Mouse (Mus musculus) embryonic fibroblast, embryonic 13.5 days (primary cell): ENCODE data around the gene Brpf3. TPM values are rescaled to one million over a fixed set of nuclear protein-coding genes. Genes with fewer than 3 reads are reported as not detected.

Experiments used
- H3K27ac ChIP-seq: 2 replicates; pipeline ENCODE4 v1.5.1; 2012; ENCODE audit warnings: low read length, control low read depth, inconsistent platforms; ENCODE audit not compliant: insufficient read depth
- H3K4me1 ChIP-seq: 2 replicates; pipeline ENCODE4 v1.6.1; 2011; ENCODE audit warnings: low read length; ENCODE audit not compliant: control insufficient read depth, insufficient read depth
- H3K4me3 ChIP-seq: 2 replicates; pipeline ENCODE4 v1.5.1; 2011; ENCODE audit warnings: mild to moderate bottlenecking, control low read depth, low read length; ENCODE audit not compliant: insufficient read depth
- CTCF ChIP-seq: IDR thresholded peaks from 2 replicates; pipeline ENCODE4 v1.5.1; 2011; ENCODE audit warnings: mild to moderate bottlenecking, control low read depth, low read length, moderate library complexity, borderline replicate concordance; ENCODE audit not compliant: insufficient read depth
- POLR2A ChIP-seq: IDR thresholded peaks from 2 replicates; pipeline ENCODE4 v1.6.1; 2011; ENCODE audit warnings: low read depth, mild to moderate bottlenecking, control low read depth, low read length, moderate library complexity
- polyA plus RNA-seq: library from polyadenylated mRNA; stranded (reverse); fragments of >200 nt; gene quantifications from 2 replicates; pipeline ENCODE4 v1.2.4, GENCODE M21; 2011; ENCODE audit warnings: low read depth; ENCODE audit not compliant: missing spikeins, insufficient read length

The Brpf3 gene
- polyA plus RNA-seq = 41.9 and 43.7 TPM in 2 replicates

DNA sequence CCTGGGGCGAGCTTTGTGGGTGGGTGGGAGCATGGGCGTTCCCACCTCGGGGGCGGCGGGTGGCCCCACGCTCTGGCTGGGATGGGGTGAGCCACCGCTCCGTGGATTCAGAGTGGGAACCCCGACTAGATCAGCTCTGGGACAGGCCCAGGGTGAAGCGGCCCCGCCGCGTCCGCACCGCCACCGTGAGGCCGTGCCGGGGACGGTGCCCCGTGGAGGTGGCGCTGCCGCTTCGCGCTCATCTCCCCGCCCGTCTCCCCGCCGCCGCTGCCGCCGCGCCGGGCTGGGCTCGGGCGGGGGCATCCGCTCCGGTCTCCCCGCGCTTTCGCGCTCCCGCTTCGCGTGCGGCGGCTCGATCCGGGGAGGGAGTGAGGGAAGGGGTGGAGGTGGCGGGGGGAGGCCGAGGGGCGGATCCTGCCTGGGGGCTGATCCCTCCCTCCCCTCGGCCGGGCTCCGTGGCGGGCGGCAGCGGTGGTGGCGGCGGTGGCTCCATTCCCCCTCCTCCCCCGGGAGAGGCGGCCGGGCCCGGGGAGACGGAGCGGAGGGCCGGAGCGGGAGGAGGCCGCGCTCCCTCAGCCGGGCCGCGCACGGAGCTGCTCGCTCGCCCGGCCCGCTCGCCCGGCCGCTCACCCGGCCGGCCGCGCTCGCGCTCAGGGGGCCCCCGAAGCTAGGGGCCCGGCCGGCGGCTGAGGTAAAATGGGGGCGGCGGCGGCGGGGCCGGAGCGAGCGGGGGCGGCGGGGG lies at the start of gene Brpf3:
Gene Brpf3, plus strand, starts transcription at position 420 of the 742 bp plus-strand sequence.
- TF ChIP-seq CTCF = peak; percentile 53; the same call in 1 of the 2 replicates
- peak; percentile 65 for TF ChIP-seq POLR2A
- H3K4me1 ChIP-seq = no peaks in the 10 kb centered on the region
- H3K27ac ChIP-seq = peak within 1 kb of the TSS; percentile 66
- H3K4me3 ChIP-seq = peak within 1 kb of the TSS; percentile 95

GRCm38 (mm10) chr17:28756447-28756846 lies 44.4 kb upstream of the Brpf3 start:
- H3K4me3 ChIP-seq = no peak overlapping the region
- TF ChIP-seq CTCF (no peak), POLR2A (no peak)
- H3K4me1 ChIP-seq = no peaks in the 10 kb centered on the region
- H3K27ac ChIP-seq = no peak overlapping the region

GRCm38 (mm10) chr17:28757470-28757869 lies 43.4 kb upstream of the Brpf3 start:
- no peak overlapping the region for H3K4me3 ChIP-seq
- no peak overlapping the region for H3K27ac ChIP-seq
- H3K4me1 ChIP-seq = no peaks in the 10 kb centered on the region
- no peak for TF ChIP-seq CTCF
- TF ChIP-seq POLR2A = no peak

DNA sequence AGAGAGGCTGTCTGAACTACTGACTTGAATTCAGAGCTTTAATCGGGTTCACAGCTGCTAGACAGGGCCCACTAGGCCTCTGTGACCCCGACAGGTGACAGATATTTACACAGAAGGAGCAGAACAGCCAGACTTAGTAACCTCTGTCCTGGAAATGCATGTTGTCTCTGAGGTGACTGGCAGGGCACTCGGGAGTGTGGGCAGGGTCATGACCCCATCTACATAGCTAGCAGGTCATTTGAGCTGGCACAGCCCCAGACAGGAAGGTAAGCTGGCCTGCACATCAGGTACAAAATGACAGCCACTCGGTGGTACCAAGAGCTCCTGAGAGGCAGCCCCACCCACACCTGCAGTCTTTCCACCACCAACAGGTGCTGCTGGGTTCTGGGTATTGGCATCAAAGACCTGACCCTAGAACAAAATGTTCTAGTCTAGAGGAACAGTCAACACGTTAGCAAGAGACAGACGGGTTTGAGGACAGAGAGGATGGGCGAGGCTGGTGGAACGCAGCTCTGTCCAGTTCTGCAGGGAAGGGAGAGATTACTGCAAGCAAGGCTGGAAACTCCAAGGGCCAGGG lies 40.1 kb upstream of the Brpf3 start:
- TF ChIP-seq CTCF (no peak), POLR2A (no peak)
- Histone ChIP-seq H3K4me1 (no peaks in the 10 kb centered on the region), H3K4me3 (no peak overlapping the region), H3K27ac (no peak overlapping the region)

- H3K4me3 ChIP-seq = no peak overlapping the region
- peak; percentile 85 for TF ChIP-seq CTCF
- no peak for TF ChIP-seq POLR2A
- no peak overlapping the region for H3K27ac ChIP-seq
- no peaks in the 10 kb centered on the region for H3K4me1 ChIP-seq
Measured at GRCm38 (mm10) chr17:28761871-28762270, 39.0 kb upstream of the Brpf3 start.

GRCm38 (mm10) chr17:28766203-28766602 lies 34.7 kb upstream of the Brpf3 start:
- no peak overlapping the region for H3K4me3 ChIP-seq
- no peak for TF ChIP-seq CTCF
- TF ChIP-seq POLR2A = no peak
- no peaks in the 10 kb centered on the region for H3K4me1 ChIP-seq
- H3K27ac ChIP-seq = peak overlapping the region; percentile 66; the same call in 1 of the 2 replicates

DNA sequence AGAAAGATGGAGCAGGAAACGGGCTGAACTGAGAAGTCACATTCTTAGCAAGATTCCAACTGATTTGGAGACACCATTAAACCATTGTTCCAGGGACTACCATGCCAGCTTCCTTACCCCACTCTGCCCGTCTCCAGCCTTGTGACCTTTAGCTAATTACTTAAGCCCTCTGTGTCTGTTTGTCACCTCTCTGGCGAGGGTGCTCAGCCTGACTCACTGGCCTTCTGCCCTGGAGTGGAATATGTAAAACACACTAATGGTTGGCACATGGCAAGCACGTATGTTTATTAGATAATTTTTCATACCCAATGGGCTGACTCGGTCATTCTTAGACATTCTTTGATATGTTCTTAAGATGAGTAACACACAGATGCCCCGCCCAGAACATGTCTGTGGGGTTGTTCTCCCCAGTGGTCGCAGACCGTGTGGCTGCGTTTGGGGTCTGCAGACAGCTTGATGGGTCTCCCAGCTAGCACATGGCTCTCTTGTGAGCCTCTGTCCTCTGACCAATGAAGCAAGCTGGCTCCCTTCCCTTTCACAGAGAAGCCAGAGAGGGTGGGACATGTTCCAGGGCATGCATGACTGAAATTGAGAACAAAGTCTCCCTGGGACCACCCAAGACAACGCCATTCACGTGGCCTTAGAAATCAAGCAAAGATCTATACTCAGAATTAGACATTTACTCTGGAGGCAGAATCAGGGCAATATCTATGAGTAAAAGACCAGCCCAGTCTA lies 33.9 kb upstream of the Brpf3 start:
- peak overlapping the region; percentile 66; the same call in 1 of the 2 replicates for H3K27ac ChIP-seq
- TF ChIP-seq CTCF = no peak
- H3K4me3 ChIP-seq = no peak overlapping the region
- H3K4me1 ChIP-seq = no peaks in the 10 kb centered on the region

DNA sequence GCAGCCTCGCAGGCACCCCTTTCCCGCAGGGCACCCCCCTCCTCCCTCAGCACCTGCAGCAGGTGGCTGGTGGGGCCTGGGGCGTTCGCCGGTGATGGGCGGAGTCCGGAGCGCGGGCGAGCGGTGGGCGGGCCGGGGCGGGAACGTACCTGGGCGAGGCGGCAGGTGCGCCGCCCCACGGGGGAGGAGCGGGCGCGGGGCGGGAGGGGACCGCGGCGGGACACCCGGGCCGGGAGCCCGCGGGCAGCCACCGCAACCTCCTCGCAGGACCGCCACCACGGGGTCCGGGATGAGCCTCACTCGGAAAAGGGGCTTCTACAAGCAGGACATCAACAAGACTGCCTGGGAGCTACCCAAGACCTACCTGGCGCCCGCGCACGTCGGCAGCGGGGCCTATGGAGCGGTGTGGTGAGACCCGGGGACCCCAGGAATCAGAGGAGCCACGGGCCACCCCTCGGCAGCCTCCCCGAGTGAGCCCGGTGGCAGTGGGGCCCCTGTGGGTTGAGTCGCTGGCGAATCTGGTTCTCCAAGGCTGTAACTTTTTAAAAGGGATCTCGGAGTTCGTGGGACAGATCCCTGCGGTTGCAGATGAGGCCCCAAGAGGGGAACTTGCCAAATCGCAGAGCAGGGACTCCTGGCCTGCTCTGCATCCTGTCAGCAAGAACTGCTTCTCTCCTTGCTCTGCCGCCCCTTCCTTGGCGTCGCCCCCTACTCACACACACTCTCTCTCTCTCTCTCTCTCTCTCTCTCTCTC lies 31.6 kb upstream of the Brpf3 start, which contains the start of gene Mapk13:
Gene Mapk13, plus strand, starts transcription at position 177 of the 754 bp plus-strand sequence.
- peak within 1 kb of the TSS; percentile 40 for H3K4me3 ChIP-seq
- no peaks in the 10 kb centered on the region for H3K4me1 ChIP-seq
- TF ChIP-seq CTCF (no peak), POLR2A (no peak)
- no peak within 1 kb of the TSS for H3K27ac ChIP-seq

- 0 out of 2 replicates have a peak, but pooled peaks have one; percentile 35 for TF ChIP-seq POLR2A
- TF ChIP-seq CTCF = no peak
- peak overlapping the region; percentile 40; the same call in 1 of the 2 replicates for H3K4me3 ChIP-seq
- no peaks in the 10 kb centered on the region for H3K4me1 ChIP-seq
- H3K27ac ChIP-seq = no peak overlapping the region
Measured at GRCm38 (mm10) chr17:28769875-28770421, 30.9 kb upstream of the Brpf3 start.
